In genomic region chr10:37236001-37236822, GRCm38 (mm10) we compare ENCODE assay signal across 11 mouse cellular contexts.
DNase-seq lines count a peak whose midpoint lies in the region; ATAC-seq and TF ChIP-seq lines count a peak whose summit lies in the region.
"Had no signal": no experiment of that assay in that cellular context is flagged by ENCODE, and none has a peak within 500 bp of the region (broad histone marks: within the 10 kb centered on the region; RNA-seq: fewer than 3 reads in every experiment).

No protein-coding gene starts in this region.

- H3K4me2 ChIP-seq in liver, embryonic 15.5 days = no peak overlapping the region
- no peak overlapping the region for H3K4me2 ChIP-seq in neural tube, embryonic 15.5 days
- H3K4me2 ChIP-seq: neural tube, embryonic 12.5 days had no signal

- peak; percentile 31 for DNase-seq in kidney, adult 9 months
- DNase-seq in kidney, postnatal 25 days = no peak
- DNase-seq in B cell, adult 2 months = peak; percentile 47 to 52
- DNase-seq in left cerebral cortex, adult 9 months (ENCODE audit: low spot score in 2 of 2) = no peak
- DNase-seq in adrenal gland, adult 2 months = no peak
- DNase-seq: adrenal gland, postnatal 14 days; kidney, postnatal 10 days had no signal

- no peaks in the 10 kb centered on the region for H3K36me3 ChIP-seq in liver, embryonic 15.5 days (replicated peaks)
- H3K36me3 ChIP-seq in neural tube, embryonic 15.5 days = no peaks in the 10 kb centered on the region
- H3K36me3 ChIP-seq: neural tube, embryonic 12.5 days had no signal

- H3K4me3 ChIP-seq in cortical plate, adult 2 months (ENCODE audit: insufficient read depth, low read length) = no peak overlapping the region
- no peak overlapping the region for H3K4me3 ChIP-seq in liver, embryonic 15.5 days (replicated peaks)
- H3K4me3 ChIP-seq in neural tube, embryonic 15.5 days (replicated peaks) = no peak overlapping the region
- H3K4me3 ChIP-seq: neural tube, embryonic 12.5 days had no signal

- ATAC-seq in liver, embryonic 15.5 days (ENCODE audit: insufficient read depth) = no peak
- no peak for ATAC-seq in neural tube, embryonic 15.5 days (ENCODE audit: low FRiP score)

- H3K9ac ChIP-seq in liver, embryonic 15.5 days = no peak overlapping the region
- H3K9ac ChIP-seq in neural tube, embryonic 15.5 days (replicated peaks) = no peak overlapping the region
- H3K9ac ChIP-seq: neural tube, embryonic 12.5 days had no signal

- no peak for TF ChIP-seq CTCF in cortical plate, adult 2 months (IDR thresholded peaks at IDR 0.05; ENCODE audit: extremely low read depth, insufficient read depth, low read length)

- H3K4me1 ChIP-seq in cortical plate, adult 2 months (ENCODE audit: control insufficient read depth, insufficient read depth, low read length) = no peaks in the 10 kb centered on the region
- peaks cover 54% of the 10 kb centered on the region for H3K4me1 ChIP-seq in liver, embryonic 15.5 days (replicated peaks)
- H3K4me1 ChIP-seq in neural tube, embryonic 15.5 days = peaks cover 6% of the 10 kb centered on the region

- 0 out of 2 replicates have a peak overlapping the region, but pooled peaks have one; percentile 46 for H3K27ac ChIP-seq in cortical plate, adult 2 months (ENCODE audit: insufficient read depth, low read length)
- H3K27ac ChIP-seq in liver, embryonic 15.5 days (replicated peaks) = peak overlapping the region; percentile 14; the same call in 1 of the 2 replicates
- no peak overlapping the region for H3K27ac ChIP-seq in neural tube, embryonic 15.5 days (replicated peaks)
- H3K27ac ChIP-seq: neural tube, embryonic 12.5 days had no signal

- WGBS in liver, embryonic 15.5 days (ENCODE audit: insufficient replicate concordance) = 37% methylated on average over 4 of the region's 4 CpGs
- WGBS in neural tube, embryonic 15.5 days = 81% methylated on average over 4 of the region's 4 CpGs

- TF ChIP-seq POLR2A in cortical plate, adult 2 months (IDR thresholded peaks at IDR 0.05; ENCODE audit: extremely low read depth, insufficient read depth, low read length) = no peak

- no peaks in the 10 kb centered on the region for H3K9me3 ChIP-seq in liver, embryonic 15.5 days (replicated peaks)
- H3K9me3 ChIP-seq in neural tube, embryonic 15.5 days (replicated peaks) = no peaks in the 10 kb centered on the region
- H3K9me3 ChIP-seq: neural tube, embryonic 12.5 days had no signal

- H3K27me3 ChIP-seq in liver, embryonic 15.5 days = no peaks in the 10 kb centered on the region
- H3K27me3 ChIP-seq in neural tube, embryonic 15.5 days (replicated peaks) = no peaks in the 10 kb centered on the region
- H3K27me3 ChIP-seq: neural tube, embryonic 12.5 days had no signal

Comparison
In these comparisons a context has a peak if more than half of its experiments do, and no peak if none do; other contexts are left out.
1. DNase-seq: peak in kidney, adult 9 months (single experiment) and B cell, adult 2 months (2 of 2); none in kidney, postnatal 25 days (0 of 2), left cerebral cortex, adult 9 months (0 of 2) and adrenal gland, adult 2 months (single experiment).